Mouse (Mus musculus) cerebellum, postnatal 10 days (tissue): ENCODE measurements at regions not wholly inside any gene's neighbourhood (a gene's known extent, or its start where the extent isn't known, plus 50 kb on each side); places are given as distances from the start of the nearest gene placed in this dataset.

ENCODE experiments used
- DNase-seq, 2 experiments: peaks; one replicate each; pipeline ENCODE4 v3.0.0; 2021; ENCODE audit warnings: mixed read lengths in 2 of 2

DNA sequence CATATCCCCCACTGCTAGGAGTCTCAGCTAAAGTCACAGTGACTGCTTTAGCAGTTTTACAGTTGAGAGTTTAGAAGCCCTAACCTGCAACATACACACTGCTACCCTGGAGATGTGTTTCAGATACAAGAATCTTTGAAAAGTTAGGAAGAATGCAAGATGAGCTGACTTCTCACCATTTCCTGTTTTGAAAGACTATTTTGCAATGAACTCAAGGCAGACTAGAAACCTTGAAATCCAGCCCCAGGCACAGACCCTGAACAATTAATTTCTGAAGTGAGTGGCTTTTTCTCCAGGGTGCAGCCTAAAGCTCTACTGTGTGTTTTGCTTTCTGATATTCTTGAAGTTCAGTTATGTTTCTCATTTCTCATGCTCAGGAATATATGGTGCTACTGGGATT lies 440.6 kb downstream of the Nebl start:
- DNase-seq = no peak

DNA sequence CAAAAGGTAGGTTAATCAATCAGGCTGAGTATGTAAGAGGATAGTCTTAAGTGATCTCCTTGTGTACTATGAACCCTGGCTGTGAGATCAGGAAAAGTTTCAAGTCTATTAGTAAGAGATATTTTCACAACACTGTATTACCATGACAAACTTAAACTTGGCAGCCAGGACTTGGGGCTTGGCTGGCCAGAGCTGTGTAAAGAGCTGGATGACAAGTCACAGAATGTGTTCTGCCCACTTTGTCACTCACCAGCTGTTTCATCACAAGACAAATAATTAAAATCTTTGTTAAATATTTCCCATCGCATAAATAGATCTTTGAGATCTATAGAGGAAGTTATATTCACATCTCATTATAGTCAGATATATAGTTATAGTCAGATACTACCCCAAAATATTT lies 443.7 kb downstream of the Nebl start:
- no peak for DNase-seq

DNA sequence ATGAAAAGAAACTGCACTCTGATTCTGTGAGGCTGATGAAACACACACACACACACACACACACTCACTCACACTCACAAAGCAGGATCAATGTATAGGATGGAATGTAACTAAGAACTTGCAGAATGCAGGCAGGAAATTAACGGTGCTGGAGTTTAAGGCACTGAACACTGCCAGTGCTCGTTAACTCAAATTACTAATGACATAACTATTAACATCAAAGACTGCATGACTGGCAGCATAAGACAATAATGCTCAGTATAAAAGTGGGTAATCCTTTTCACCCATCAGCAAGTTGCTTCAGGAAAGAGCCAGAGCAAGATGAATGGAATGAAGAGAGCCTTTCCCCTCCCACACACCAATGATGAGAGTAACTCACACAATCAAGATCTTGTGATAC lies 481.3 kb downstream of the Nebl start:
- DNase-seq = no peak

DNA sequence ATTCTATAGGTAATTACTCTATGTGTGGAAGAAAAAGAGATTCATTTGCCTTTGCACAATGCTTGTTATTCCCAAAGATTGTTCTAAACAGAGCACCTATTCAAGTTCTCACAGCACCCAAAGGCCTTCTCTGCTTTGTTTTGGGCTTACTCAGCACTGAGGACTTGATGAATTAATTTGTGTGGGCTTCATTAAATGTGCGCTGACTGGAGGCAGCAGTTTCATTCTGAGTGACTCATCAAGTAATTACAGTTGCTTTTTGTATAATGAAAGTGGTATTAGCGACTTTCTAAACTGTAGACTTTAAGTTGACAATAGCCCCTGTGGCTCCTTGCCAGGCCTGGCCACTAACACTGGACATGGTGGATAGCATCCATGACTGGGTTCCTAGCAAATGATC lies 485.4 kb downstream of the Nebl start:
- DNase-seq = no peak

DNA sequence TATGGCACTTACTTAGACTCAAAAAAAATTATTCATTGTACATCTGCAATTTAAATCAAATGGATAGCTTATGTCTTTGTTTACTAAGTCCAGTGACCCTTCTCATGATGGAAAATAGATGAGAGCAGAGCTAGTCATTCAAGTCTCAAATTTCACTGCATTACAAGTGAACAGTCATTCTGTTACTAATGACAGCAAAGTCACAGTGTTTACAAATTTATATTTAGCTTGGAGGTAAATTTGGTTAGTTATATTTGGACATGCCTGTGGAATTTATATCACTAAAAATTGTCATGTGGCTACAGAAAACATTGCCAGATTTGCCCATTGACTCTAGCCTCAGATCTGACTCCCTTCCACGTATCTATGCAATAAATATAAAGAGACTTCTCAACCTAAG lies 515.7 kb downstream of the Nebl start:
- DNase-seq = no peak

DNA sequence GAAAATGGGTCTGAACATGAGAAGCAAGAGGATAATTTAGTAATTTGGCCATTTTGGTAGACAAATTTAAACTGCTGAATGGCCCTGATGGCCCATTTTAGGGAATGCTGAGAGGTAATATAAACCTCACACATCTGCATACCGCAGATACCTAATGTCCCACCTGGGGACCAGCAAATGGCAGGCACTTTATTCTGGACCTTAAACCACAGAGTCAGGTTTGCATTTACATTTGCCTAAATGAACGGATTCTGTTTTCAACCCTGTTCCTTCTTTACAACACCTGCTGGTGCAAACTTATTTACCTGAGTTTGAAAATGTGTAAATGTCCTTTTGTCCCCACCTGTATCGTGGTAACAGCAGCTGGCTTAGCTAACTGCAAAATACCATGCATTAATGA lies 516.4 kb downstream of the Nebl start:
- DNase-seq = no peak

DNA sequence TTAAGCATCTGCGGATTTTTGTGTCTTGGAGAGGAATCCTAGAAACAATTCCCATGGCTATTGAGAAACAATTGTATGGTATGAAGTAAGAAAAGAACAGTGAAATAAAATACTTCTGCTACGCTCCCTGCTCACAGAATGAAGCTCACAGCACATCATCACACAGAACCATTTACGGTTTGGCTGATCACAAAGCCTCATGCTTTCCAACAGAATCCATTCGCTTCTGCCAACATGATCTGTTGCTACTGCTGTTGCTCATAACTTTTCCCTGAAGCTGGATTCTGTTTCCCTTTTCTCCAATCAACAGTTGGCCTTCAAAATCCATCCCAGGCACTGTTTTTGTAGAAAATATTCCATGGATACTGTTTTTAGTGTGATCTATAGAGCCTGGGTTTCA lies 518.7 kb downstream of the Nebl start:
- DNase-seq = no peak

DNA sequence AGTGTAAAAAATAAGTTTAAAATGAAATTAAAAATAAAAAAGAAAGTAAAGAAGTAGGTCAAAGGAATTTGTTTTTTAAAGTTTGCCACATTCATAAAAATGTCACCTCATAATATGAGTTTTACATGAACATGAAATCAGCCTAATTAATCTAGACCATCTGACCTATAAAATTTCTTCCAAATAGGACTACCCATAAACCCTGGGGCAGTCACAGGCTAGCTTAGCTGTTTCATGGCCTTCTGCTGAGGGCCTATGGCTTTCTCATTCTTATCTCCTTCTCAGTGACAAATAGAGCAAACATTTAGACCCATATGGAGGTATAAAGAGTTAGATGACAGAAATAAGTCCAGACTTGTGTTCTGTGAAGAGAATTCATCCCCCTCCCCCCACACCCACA lies 520.2 kb downstream of the Nebl start:
- DNase-seq = no peak

DNA sequence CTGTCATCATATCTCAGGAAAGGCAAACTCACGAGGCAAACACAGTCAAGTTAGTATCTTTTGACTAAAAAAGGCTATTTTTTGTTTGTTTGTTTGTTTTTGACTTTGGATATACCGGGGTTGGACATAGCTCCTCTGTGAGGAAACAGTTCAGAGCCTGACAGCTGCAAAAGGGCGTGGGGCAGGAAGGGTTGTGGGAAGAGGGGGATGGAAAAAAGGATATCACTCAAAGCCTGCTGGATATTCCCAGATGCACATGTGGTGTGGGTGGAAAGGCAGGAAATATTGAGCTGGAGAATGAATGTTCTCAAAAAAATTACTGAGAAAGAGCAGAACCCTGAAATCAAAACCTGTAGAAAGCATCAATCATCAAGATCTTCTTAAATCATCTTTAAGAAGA lies 537.7 kb downstream of the Nebl start:
- DNase-seq = no peak

DNA sequence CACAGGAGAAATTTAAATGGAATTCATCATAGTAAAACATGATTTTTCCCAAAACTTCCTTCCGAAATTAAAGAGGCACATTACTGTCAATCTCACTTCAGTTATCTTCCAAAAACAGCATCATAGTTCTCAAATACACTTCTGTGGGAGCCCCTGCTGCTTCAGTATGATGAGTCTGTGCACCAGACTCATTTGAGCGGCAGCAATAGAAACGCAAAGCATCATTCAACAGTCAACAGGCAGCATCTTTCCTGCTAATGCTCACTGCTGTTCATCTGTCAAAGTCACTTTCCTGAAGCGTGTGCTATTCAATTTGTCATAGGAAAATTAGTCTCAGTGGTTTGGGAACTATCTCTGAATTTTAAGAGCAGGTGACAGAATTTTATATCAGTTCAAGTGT lies 542.1 kb downstream of the Nebl start:
- no peak for DNase-seq

DNA sequence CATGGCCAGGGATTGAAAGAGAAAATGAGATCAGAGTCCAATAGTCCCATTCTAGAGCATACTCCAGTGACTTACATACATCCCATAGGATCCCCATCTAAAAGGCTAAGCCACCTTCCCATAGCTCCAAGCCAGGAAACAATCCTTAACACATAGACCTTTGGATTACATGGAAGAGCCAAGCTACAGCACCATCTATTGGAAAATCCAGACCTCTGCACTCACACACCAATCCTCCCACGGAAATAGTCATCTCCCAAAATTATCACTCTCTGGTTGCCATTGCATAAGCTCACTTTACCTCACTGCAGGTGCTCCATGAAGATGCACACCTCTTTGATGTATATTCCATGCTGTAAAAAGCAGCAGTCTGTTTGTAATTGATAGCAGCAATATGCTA lies 543.4 kb downstream of the Nebl start:
- DNase-seq = peak; percentile 8 to 15

DNA sequence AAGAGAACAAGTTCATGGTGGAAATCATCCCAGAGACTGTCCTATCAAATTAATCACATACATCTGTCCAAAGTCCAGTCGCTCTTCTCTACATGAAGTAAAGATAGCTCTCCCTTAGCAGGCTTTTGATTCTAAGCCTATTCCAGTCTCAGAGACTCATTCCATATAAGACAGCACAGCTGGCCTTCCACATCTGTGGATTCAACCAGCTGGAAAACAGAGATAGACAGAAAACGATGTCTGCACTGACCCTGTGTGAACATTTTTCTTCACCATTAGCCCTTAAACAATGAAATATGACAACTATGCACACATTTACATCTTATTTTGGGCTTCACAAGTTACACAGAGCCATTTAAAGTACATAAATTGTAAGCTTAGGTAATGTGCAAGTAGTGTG lies 547.6 kb downstream of the Nebl start:
- DNase-seq = no peak

DNA sequence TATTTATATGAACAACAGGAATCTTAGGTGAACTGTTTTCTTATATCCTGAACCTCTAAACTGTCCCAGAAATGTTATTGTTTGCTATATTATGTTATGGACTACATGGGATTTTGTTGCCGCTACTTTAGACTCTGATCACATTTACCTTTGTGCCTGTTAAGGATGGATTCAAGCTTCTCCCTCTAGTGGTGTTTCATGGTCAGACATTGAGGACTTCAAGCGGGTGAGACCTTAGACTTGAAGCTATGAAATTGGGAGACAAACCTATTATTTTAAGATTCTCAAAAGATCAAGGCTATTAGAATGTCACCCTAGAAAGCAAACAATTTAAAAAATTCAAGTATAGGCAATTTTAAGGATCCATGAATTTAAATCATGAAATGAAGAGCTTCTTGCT lies 549.7 kb downstream of the Nebl start:
- DNase-seq = peak in 1 of 2 experiments; percentile 14

DNA sequence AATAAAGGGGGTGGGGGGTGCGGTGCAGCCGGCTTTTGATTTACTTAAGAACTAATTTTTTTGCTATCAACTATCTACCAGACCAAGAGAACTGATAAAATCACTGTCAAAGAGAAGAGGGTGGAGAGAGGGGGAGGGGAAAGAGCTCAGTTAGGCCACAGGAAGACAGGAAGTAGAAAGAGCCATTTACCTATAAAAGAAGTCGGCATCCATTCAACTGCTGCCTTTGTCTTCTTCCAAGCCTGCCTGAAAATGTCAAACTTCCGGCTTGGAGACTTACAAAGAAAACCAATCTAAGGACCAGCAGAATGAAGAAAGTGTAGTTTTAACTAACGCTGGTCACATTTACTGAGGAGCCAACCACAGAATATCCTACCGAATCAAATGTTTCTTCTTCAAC lies 562.4 kb downstream of the Nebl start:
- DNase-seq = no peak

DNA sequence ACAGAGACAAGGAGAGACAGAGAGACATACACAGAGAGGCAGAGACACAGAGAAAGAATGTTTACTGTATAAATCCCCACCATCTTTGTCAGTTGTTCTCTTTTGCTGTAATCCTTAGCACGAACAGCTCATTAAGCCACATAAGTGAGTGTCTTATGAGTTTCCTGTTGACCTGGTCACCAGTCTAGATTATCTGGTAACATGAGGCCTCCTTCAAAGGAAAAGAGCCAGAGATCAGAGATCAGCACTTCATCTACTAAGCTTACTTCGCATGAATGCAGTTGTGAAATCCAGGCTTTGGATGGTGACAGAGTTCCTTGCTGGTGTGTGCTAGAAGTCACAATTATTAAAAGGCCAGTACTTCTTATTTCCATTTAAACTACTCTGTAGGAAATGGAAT lies 566.2 kb downstream of the Nebl start:
- DNase-seq = no peak

DNA sequence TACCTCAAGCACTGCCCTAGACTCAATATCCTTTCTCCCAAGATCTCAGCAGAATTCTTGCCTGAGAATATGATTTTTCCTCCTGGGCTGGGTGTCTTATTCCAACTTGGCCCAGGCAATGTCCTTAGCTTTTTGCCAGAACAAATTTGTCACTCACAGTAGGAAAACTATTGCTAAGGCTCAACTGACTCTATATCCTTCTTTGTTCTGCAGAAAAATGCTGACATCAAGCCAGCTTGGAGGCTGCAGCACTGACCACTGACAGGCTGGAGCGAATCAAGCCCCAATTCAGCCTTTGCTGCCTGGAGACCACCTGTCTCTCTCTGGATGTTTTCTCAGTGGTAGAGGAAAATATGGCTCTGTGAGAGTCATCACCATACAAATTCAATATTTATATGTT lies 572.8 kb downstream of the Nebl start:
- peak; percentile 42 to 58 for DNase-seq

DNA sequence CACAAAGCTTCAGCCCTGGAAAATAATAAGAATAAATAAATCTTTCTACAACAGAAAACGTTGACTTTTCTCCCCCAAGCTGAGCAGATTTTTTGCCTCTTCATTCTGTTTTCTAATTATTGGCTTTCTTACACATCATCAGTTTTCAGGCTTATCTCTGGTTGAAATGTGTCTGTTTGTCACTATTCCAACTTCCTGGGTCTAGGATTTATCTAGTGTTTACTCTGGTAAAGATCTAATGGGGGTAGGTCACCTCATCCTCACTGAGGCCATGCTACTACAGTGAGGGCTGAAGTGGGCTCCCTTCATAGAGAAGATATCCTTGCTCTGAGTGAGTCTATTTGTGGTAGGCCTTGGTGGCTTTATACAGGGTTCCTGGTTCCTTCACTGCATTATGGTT lies 573.9 kb downstream of the Nebl start:
- no peak for DNase-seq

DNA sequence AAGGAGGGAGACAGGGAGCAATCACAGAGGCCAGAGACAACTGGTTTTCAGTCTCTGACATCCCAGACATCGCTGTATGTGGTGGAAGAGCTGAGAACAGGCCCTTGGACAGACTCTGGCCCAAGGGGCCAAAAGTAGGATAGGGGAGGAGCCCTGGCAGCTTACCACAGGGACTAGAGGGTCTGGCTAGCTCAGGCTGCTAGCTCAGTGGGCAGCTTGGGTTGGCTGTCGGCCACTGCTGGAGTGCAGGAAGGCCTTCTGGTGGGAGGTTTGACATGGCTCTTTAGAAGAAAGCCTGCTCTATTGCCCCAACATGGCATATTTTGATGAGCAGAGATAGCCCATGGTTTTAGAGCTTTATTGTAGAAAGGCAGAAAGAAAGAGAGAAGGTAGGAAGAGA lies 575.7 kb downstream of the Nebl start:
- DNase-seq = peak; percentile 74 to 82

DNA sequence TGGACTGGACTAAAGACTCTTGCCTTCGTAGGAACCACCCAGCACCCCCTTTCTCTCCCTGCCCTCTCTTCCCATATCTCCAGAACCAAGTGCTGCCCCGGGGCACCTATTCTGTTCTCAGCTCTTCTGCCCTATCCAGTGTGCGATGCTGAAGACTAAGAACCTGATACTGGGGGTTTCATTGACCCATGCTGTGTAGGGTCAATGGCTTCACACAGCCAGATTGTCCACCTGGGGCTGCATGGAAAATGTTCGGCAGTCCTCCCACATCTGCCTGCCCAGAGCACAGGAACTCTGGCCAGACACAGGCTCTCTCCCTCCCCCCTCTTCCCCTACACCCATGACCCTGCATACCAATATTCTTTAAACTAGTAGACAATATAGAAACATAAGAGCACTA lies 607.6 kb downstream of the Nebl start:
- DNase-seq = no peak

DNA sequence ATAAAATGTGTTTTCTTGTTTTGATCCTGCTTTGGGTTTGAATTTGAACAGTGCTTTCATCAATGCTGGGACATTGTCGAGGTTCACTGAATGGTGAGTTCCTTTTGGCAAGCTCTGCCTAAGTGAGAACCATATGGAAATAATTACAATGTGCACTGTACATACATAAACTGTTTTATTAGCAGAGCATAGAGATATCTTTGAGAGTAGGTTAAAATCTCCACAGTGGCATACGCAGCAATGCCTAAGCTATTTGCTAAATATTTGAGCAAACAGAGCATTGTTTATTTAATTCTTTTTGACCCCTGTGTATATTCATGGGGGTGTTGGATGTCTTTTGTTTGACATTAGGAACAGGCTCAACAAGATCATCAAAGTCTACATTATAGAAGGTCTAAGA lies 614.0 kb downstream of the Nebl start:
- DNase-seq = no peak

DNA sequence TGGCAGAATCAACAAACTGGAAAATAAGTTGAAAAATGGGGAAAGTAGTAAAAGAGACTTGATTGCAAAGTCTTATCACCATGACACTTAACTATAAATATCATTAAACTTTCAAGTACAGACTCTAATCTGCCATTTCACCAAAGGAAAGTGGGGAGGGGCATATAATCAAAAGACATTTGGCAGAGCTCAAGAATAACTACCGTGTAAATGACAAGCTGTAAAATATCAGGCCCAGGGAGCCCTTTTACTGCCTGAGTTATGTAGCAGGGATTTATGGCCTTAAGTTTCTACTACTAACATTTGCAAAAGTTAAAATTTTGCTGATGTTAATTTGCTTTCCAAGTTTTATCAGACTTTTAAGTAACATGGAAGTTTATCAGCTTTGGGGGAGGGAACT lies 620.1 kb downstream of the Nebl start:
- DNase-seq = no peak

DNA sequence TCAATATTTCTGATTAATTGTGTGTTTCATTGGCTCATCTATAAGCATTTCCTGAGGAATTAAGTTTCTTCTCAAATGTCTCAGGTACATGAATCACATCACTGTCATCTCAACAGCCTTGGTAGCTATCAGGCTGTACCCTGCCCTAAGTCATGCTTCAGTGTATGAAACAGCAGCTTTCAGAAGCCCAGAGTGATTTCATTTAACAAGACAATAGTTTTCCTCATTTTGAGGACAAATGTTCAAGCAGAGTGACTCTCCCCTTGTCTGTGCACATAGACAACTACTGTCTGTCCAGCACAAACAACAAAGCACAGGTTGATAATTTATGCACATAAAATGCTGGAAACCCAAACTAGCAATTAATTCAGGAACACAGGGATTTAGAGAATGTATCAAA lies 630.1 kb downstream of the Nebl start:
- no peak for DNase-seq

DNA sequence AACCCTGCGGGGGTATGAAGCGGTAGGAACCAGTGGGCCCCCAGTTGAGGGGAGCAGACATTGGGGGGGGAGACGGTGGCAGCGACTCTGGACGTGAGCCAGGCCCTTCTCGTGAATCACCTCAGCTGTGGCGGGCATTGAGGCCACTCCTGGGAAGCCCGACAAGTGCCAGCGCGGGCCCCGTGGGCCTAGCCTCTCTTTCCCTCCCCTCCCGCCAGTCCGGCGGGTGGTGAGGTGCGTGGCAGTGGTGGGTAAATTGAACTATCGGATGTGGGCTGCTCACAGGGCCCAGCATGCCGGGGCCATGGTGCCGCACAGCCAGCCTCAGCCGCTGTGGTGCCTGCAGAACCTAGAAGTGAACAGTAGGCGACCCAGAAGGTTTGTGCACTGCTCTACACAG lies 633.7 kb downstream of the Nebl start:
- no peak for DNase-seq

DNA sequence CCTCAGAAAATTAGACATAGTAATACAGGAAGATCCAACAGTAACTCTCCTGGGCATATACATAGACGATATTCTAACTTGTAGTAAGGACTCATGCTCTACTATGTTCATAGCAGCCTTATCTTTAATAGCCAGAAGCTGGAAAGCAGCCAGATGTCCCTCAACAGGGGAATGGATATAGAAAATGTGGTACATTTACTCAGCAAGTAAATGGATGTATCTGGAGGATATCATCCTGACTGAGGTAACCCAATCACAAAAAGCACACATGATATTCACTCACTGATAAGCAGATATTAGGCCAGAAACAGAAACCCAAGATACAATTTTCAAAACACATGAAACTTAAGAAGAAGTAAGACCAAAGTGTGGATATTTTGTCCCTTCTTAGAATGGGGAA lies 639.8 kb downstream of the Nebl start:
- DNase-seq = no peak

DNA sequence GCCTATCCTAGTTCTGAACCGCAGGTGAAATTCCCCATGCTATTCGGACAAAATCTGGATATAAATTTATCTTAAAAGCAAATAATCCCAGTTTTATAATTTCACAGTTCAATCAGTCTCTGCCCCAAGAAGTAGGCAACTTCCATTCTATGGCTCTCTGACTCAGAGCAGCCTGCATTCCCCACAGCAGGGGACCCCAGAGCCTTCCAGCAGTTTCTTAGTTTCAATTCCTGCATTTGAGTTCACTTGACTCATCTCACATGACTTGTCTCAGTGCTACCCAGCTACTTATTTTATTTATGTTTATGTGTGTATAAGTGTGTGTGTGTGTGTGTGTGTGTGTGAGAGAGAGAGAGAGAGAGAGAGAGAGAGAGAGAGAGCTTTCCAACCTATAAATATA lies 650.0 kb downstream of the Nebl start:
- peak; percentile 7 to 30 for DNase-seq
